Mouse (Mus musculus) lung, postnatal 36 days (tissue): ENCODE measurements around the gene Mark2.
"Not testable (repeated sequence)": the region's sequence is repeated elsewhere in the genome, so short reads cannot be mapped to it uniquely, and the experiment has no call there.

Source experiments
- DNase-seq: peaks from one replicate; pipeline ENCODE4 v3.0.0; 2022; ENCODE audit warnings: mixed read lengths

Mark2 gene

GRCm38 (mm10) chr19:7341512-7342397 is at the start of gene Mark2:
Gene Mark2 (minus strand): TSS chr19:7341860.
- peak; percentile 100 for DNase-seq

- DNase-seq = no peak
Observed at GRCm38 (mm10) chr19:7388488-7388887, 46.8 kb upstream of the Mark2 start.

GRCm38 (mm10) chr19:7386042-7386441 is 44.4 kb upstream of the Mark2 start:
- no peak for DNase-seq

GRCm38 (mm10) chr19:7382903-7383865 is 41.5 kb upstream of the Mark2 start, which contains the start of gene Spindoc:
Gene Spindoc (minus strand): TSS chr19:7382994.
- DNase-seq = peak; percentile 99

GRCm38 (mm10) chr19:7382248-7382902 is 40.7 kb upstream of the Mark2 start:
- DNase-seq = peak; percentile 65

GRCm38 (mm10) chr19:7381906-7382247 is 40.2 kb upstream of the Mark2 start:
- DNase-seq = no peak

- no peak for DNase-seq
Observed at GRCm38 (mm10) chr19:7377639-7378038, 36.0 kb upstream of the Mark2 start.

- DNase-seq = no peak
Observed at GRCm38 (mm10) chr19:7374491-7374890, 32.8 kb upstream of the Mark2 start.

- DNase-seq = not testable (repeated sequence)
Observed at GRCm38 (mm10) chr19:7369469-7369868, 27.8 kb upstream of the Mark2 start.

- no peak for DNase-seq
Observed at GRCm38 (mm10) chr19:7353636-7354035, 12.0 kb upstream of the Mark2 start.

- DNase-seq = no peak
Observed at GRCm38 (mm10) chr19:7352809-7353495, 11.3 kb upstream of the Mark2 start.

- DNase-seq = no peak
Observed at GRCm38 (mm10) chr19:7349993-7350392, 8.3 kb upstream of the Mark2 start.

GRCm38 (mm10) chr19:7345235-7345755 is 3.6 kb upstream of the Mark2 start:
- peak; percentile 64 for DNase-seq

- no peak for DNase-seq
Observed at GRCm38 (mm10) chr19:7342646-7343045, 986 bp upstream of the Mark2 start.

GRCm38 (mm10) chr19:7340780-7341475 is 732 bp downstream of the Mark2 start:
- peak; percentile 16 for DNase-seq

- peak; percentile 25 for DNase-seq
Observed at GRCm38 (mm10) chr19:7340371-7340779, 1.3 kb downstream of the Mark2 start.

GRCm38 (mm10) chr19:7339867-7340266 is 1.8 kb downstream of the Mark2 start:
- DNase-seq = peak; percentile 12

- peak; percentile 65 for DNase-seq
Observed at GRCm38 (mm10) chr19:7339026-7339425, 2.6 kb downstream of the Mark2 start.

- DNase-seq = no peak
Observed at GRCm38 (mm10) chr19:7337781-7338342, 3.8 kb downstream of the Mark2 start.

GRCm38 (mm10) chr19:7335656-7336055 is 6.0 kb downstream of the Mark2 start:
- no peak for DNase-seq

- peak; percentile 65 for DNase-seq
Observed at GRCm38 (mm10) chr19:7334049-7334448, 7.6 kb downstream of the Mark2 start.
